Mouse (Mus musculus) liver, embryonic 11.5 days (tissue): ENCODE results near the gene Rassf7. TPM values are rescaled to one million over a fixed set of nuclear protein-coding genes. Genes with fewer than 3 reads are reported as not detected.

Source experiments
- ATAC-seq: fragments of 200-750 bp; cut with Nextera tagmentation; replicated peaks from 2 replicates; pipeline ENCODE4 v1.8.0; 2017; ENCODE audit warnings: moderate number of reproducible peaks, mild to moderate bottlenecking, moderate TSS enrichment, moderate library complexity; ENCODE audit not compliant: low FRiP score
- DNase-seq: peaks from one replicate; pipeline ENCODE4 v3.0.0-alpha.2; 2017; ENCODE audit warnings: low spot score
- H3K27ac ChIP-seq: fragments of 300-500 bp; sonication (generic); 2 replicates; pipeline ENCODE4 v1.5.1; 2014; ENCODE audit warnings: mild to moderate bottlenecking, low read depth, low read length, control low read depth
- H3K27me3 ChIP-seq: fragments of 300-500 bp; sonication (generic); replicated peaks from 2 replicates; pipeline ENCODE4 v1.6.1; 2014; ENCODE audit warnings: low read length, mixed read lengths; ENCODE audit not compliant: control insufficient read depth, insufficient read depth
- H3K36me3 ChIP-seq: fragments of 300-500 bp; sonication (generic); 2 replicates; pipeline ENCODE4 v1.6.1; 2014; ENCODE audit warnings: mild to moderate bottlenecking, low read length, moderate library complexity, mixed read lengths; ENCODE audit not compliant: control insufficient read depth, insufficient read depth
- H3K4me1 ChIP-seq: fragments of 300-500 bp; sonication (generic); replicated peaks from 2 replicates; pipeline ENCODE4 v1.6.1; 2014; ENCODE audit warnings: low read length, mixed read lengths; ENCODE audit not compliant: control insufficient read depth, insufficient read depth
- H3K4me2 ChIP-seq: fragments of 300-500 bp; sonication (generic); 2 replicates; pipeline ENCODE4 v1.6.1; 2014; ENCODE audit warnings: mild to moderate bottlenecking, control low read depth, moderate library complexity
- H3K4me3 ChIP-seq: fragments of 300-500 bp; sonication (generic); 2 replicates; pipeline ENCODE4 v1.5.1; 2014; ENCODE audit warnings: low read depth, low read length, control low read depth
- H3K9ac ChIP-seq: fragments of 300-500 bp; sonication (generic); 2 replicates; pipeline ENCODE4 v1.6.1; 2014; ENCODE audit warnings: low read depth, low read length, control low read depth
- H3K9me3 ChIP-seq: fragments of 300-500 bp; sonication (generic); 2 replicates; pipeline ENCODE4 v1.6.1; 2016; ENCODE audit warnings: low read length, inconsistent platforms, mixed read lengths; ENCODE audit not compliant: control insufficient read depth
- WGBS: fragments of 180-500 bp; shearing (Covaris S2); extraction: QIAGEN DNeasy Blood & Tissue Kit; methylation state at CpG from one replicate; pipeline ENCODE4 v1.1.7; 2014; 5-methylcytosine and 5-hydroxymethylcytosine counted together
- polyA plus RNA-seq: library from polyadenylated mRNA; unstranded; fragments of >200 nt; fragmentation: Nextera tagmentation; extraction: Ambion mirVana; gene quantifications from 2 replicates; pipeline ENCODE4 v1.2.1, GENCODE M21; 2014

Gene Rassf7
- polyA plus RNA-seq = 35.1 TPM in 2 replicates

GRCm38 (mm10) chr7:141215101-141215879, at the start of gene Rassf7:
Gene Rassf7, plus strand, starts transcription at chr7:141215860.
- Histone ChIP-seq H3K36me3 (peaks cover 11% of the 10 kb centered on the region; the same call in 1 of the 2 replicates), H3K4me1 (peaks cover 45% of the 10 kb centered on the region), H3K27me3 (peaks cover 8% of the 10 kb centered on the region; the same call in 1 of the 2 replicates), H3K9me3 (no peaks in the 10 kb centered on the region), H3K27ac (peak within 1 kb of the TSS; percentile 93), H3K9ac (peak within 1 kb of the TSS; percentile 77), H3K4me2 (peak within 1 kb of the TSS; percentile 78), H3K4me3 (peak within 1 kb of the TSS; percentile 64)
- peak; percentile 92 for ATAC-seq
- WGBS = 3% methylated on average over 41 of the region's 41 CpGs
- DNase-seq = peak; percentile 97

DNA sequence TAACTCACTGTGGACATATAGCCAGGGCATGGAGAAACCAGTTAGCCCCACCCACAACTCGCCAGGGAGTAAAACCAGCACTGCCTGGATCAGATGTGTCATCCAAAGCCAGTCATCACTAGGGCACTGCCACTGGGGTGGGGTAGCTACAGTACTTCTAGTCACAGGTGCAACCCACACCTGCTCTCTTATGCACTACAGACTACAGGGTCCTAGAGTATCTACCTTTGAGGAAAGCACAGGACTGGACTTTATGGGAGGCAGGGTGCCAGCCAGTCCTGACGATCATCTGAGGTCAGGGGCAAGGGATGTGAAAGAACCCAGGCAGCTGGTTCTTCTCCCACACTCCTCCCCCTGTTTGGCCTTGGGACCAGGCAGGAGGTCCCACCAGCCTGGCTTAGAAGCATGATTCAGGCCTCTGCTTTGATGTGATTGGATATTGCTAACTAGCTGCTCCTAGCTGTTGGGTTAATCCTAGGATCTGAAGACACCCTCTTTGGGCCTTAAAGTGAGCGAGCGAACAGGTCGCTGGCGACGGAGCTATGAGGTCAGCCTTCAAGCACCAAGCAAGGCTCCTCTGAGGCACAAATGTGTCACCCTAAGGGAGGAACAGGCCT, 47.7 kb upstream of the Rassf7 start:
- peak overlapping the region; percentile 67 for H3K27ac ChIP-seq
- peaks cover 16% of the 10 kb centered on the region for H3K36me3 ChIP-seq
- no peaks in the 10 kb centered on the region for H3K9me3 ChIP-seq
- H3K4me3 ChIP-seq = peak overlapping the region; percentile 68
- no peaks in the 10 kb centered on the region for H3K27me3 ChIP-seq
- H3K4me1 ChIP-seq = peaks cover 36% of the 10 kb centered on the region
- H3K9ac ChIP-seq = peak overlapping the region; percentile 76
- H3K4me2 ChIP-seq = peak overlapping the region; percentile 87
- 11% methylated on average over 7 of the region's 7 CpGs for WGBS
- no peak for DNase-seq
- peak; percentile 10 for ATAC-seq

DNA sequence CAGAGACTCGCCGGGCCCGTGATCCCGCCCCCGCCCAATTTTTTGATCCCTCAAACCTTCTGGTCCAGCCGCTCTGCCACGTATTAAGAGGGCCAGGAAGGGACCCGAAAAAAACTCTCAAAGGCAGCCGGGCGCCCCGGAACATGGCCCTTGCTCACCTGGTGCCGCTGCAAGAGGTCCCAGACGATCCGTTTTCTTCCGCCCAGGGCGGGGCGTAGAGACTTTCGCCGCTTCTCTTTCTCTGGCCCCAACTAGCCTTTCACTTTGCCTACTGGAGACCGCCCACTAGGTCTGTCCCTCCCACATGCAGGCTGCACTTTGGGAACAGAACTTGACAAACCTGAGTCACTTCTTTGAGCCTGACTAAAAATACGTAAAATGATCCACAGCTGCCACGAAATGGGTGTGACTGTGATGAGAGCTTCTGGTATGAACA, 47.1 kb upstream of the Rassf7 start:
- ATAC-seq (peak; percentile 45; the same call in 1 of the 2 replicates), DNase-seq (peak; percentile 72)
- no peaks in the 10 kb centered on the region for H3K9me3 ChIP-seq
- H3K9ac ChIP-seq = peak overlapping the region; percentile 76
- H3K27ac ChIP-seq = peak overlapping the region; percentile 67
- no peaks in the 10 kb centered on the region for H3K27me3 ChIP-seq
- 2% methylated on average over 22 of the region's 22 CpGs for WGBS
- peak overlapping the region; percentile 87 for H3K4me2 ChIP-seq
- peak overlapping the region; percentile 68 for H3K4me3 ChIP-seq
- H3K36me3 ChIP-seq = peaks cover 11% of the 10 kb centered on the region
- H3K4me1 ChIP-seq = peaks cover 40% of the 10 kb centered on the region

DNA sequence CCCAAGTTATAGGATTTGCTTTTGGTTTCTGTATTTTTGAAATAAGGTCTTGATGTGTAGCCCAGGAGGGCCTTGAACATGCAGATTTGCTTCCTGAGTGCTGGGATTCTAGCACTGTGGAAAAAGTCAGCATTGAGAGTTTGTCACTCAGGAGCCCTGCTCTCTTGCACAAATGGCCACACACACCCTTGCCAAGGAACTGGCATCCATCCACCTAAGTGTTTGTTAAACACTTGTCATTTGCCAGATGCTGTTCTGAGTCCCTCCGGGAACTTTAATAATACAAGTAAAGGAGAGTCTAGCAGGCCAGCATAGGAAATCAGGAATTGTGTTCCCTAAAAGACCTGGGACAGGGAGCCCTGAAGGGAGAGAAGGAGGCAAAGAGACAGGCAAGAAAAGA, 46.4 kb upstream of the Rassf7 start:
- Histone ChIP-seq H3K27me3 (no peaks in the 10 kb centered on the region), H3K4me2 (peak overlapping the region; percentile 87), H3K27ac (peak overlapping the region; percentile 67), H3K9ac (no peak overlapping the region), H3K4me1 (peaks cover 40% of the 10 kb centered on the region), H3K36me3 (peaks cover 5% of the 10 kb centered on the region), H3K4me3 (no peak overlapping the region), H3K9me3 (no peaks in the 10 kb centered on the region)
- ATAC-seq (no peak), DNase-seq (no peak)
- 94% methylated on average over 1 of the region's 1 CpGs for WGBS

DNA sequence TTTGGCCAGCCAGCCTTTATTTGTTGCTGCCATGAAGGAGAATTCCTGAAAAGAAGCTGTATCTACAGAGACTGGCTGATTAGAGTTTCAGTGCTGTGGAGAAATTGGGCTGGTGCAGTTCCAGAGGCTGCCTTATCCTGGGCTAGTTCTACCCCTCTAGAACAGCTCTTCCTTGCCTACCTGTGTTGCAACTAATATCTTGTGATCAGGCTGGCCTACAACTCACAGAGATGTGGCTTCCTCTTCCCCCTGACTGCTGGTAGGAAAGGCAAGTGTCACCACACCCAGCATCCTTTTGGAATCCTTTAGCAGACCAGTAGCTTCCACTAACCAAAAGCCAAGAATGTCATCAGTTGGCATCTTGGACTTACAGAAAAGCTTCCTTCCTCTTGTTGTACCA, 45.8 kb upstream of the Rassf7 start:
- Histone ChIP-seq H3K27ac (no peak overlapping the region), H3K9ac (no peak overlapping the region), H3K4me1 (peaks cover 40% of the 10 kb centered on the region), H3K36me3 (0 out of 2 replicates have a peak, but pooled peaks cover 2% of the 10 kb centered on the region), H3K4me2 (no peak overlapping the region), H3K4me3 (no peak overlapping the region), H3K27me3 (no peaks in the 10 kb centered on the region), H3K9me3 (no peaks in the 10 kb centered on the region)
- no peak for ATAC-seq
- DNase-seq = no peak

- H3K36me3 ChIP-seq = no peaks in the 10 kb centered on the region
Measured at GRCm38 (mm10) chr7:141172116-141173006, 43.3 kb upstream of the Rassf7 start, which contains the start of gene Rnh1. Gene Rnh1, minus strand, starts transcription at chr7:141172857.

GRCm38 (mm10) chr7:141173323-141173850, 42.3 kb upstream of the Rassf7 start:
- ATAC-seq (no peak), DNase-seq (no peak)
- Histone ChIP-seq H3K4me1 (peaks cover 26% of the 10 kb centered on the region), H3K9ac (no peak overlapping the region), H3K27ac (no peak overlapping the region; the same call in 1 of the 2 replicates), H3K36me3 (no peaks in the 10 kb centered on the region), H3K4me3 (peak overlapping the region; percentile 68; the same call in 1 of the 2 replicates), H3K9me3 (no peaks in the 10 kb centered on the region), H3K4me2 (peak overlapping the region; percentile 81), H3K27me3 (no peaks in the 10 kb centered on the region)
- WGBS = 84% methylated on average over 5 of the region's 5 CpGs

More at GRCm38 (mm10) chr7:141172116-141173006, 43.3 kb upstream of the Rassf7 start, which contains the start of gene Rnh1:
- peak within 1 kb of the TSS; percentile 81 for H3K4me2 ChIP-seq
- H3K27me3 ChIP-seq = no peaks in the 10 kb centered on the region
- peak within 1 kb of the TSS; percentile 68 for H3K4me3 ChIP-seq
- DNase-seq = peak; percentile 96
- H3K4me1 ChIP-seq = peaks cover 35% of the 10 kb centered on the region
- H3K9ac ChIP-seq = peak within 1 kb of the TSS; percentile 70
- 4% methylated on average over 55 of the region's 55 CpGs for WGBS
- peak within 1 kb of the TSS; percentile 87 for H3K27ac ChIP-seq
- ATAC-seq = peak; percentile 92
- no peaks in the 10 kb centered on the region for H3K9me3 ChIP-seq

DNA sequence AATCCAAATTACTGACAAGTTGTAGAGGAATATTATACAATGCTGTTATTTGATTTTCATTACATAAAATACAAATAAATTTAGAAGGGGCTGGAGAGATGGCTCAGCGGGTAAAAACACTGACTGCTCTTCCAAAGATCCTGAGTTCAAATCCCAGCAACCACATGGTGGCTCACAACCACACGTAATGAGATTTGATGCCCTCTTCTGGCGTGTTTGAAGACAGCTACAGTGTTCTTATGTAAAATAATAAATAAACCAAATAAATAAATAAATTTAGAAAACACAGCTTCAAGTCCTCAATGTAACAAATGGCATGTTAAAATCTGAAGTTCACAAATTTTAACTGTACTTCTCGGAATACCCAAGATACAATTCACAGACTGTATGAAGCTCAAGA, 40.6 kb upstream of the Rassf7 start:
- no peak for DNase-seq
- no peak overlapping the region for H3K4me3 ChIP-seq
- no peak for ATAC-seq

More for the DNA sequence above, 40.6 kb upstream of the Rassf7 start:
- WGBS = 81% methylated on average over 4 of the region's 4 CpGs
- Histone ChIP-seq H3K9me3 (no peaks in the 10 kb centered on the region), H3K4me2 (no peak overlapping the region), H3K36me3 (no peaks in the 10 kb centered on the region), H3K9ac (no peak overlapping the region), H3K4me1 (peaks cover 12% of the 10 kb centered on the region), H3K27ac (no peak overlapping the region), H3K27me3 (no peaks in the 10 kb centered on the region)
